Mouse (Mus musculus) C2C12 (cell line): ENCODE data around the gene Eml2. TPM values are rescaled to one million over a fixed set of nuclear protein-coding genes. Genes with fewer than 3 reads are reported as not detected.

Experiments
- H3K27me3 ChIP-seq: one replicate; pipeline ENCODE4 v1.6.1; 2011; ENCODE audit not compliant: control insufficient read depth, insufficient read depth, insufficient read length
- H3K36me3 ChIP-seq: one replicate; pipeline ENCODE4 v1.6.1; 2011; ENCODE audit not compliant: control insufficient read depth, insufficient read depth
- H3K4me3 ChIP-seq: one replicate; pipeline ENCODE4 v1.5.1; 2011; ENCODE audit warnings: mild to moderate bottlenecking, control low read depth; ENCODE audit not compliant: poor library complexity, insufficient read depth, severe bottlenecking
- H3K79me2 ChIP-seq: one replicate; pipeline ENCODE4 v1.6.1; 2011; ENCODE audit not compliant: control insufficient read depth, insufficient read depth
- H3K79me3 ChIP-seq: one replicate; pipeline ENCODE4 v1.6.1; 2011; ENCODE audit warnings: low read depth, control low read depth
- H3ac ChIP-seq: one replicate; pipeline ENCODE3; 2011; ENCODE audit warnings: low read depth; ENCODE audit not compliant: control insufficient read depth, insufficient read length
- CEBPB ChIP-seq: IDR thresholded peaks from one replicate; pipeline ENCODE4 v1.6.1; 2011; ENCODE audit warnings: low read depth, mild to moderate bottlenecking, control low read depth, moderate library complexity
- CTCF ChIP-seq: IDR thresholded peaks from one replicate; pipeline ENCODE4 v1.5.1; 2011; ENCODE audit not compliant: control insufficient read depth, insufficient read depth, insufficient read length
- FOSL1 ChIP-seq: IDR thresholded peaks from one replicate; pipeline ENCODE4 v1.8.0; 2011; ENCODE audit warnings: mild to moderate bottlenecking, low read length; ENCODE audit not compliant: poor library complexity, insufficient read depth, severe bottlenecking
- MAX ChIP-seq: IDR thresholded peaks from one replicate; pipeline ENCODE4 v1.6.1; 2011; ENCODE audit warnings: mild to moderate bottlenecking, control low read depth
- MYOD1 ChIP-seq: IDR thresholded peaks from one replicate; pipeline ENCODE4 v1.6.1; 2011; ENCODE audit warnings: low read depth; ENCODE audit not compliant: control insufficient read depth, insufficient read length
- MYOG ChIP-seq: IDR thresholded peaks from one replicate; pipeline ENCODE4 v1.6.1; 2011; ENCODE audit not compliant: control insufficient read depth, insufficient read length; ENCODE audit errors: extremely low read depth
- USF1 ChIP-seq: IDR thresholded peaks from one replicate; pipeline ENCODE4 v1.6.1; 2011; ENCODE audit warnings: low read depth, mild to moderate bottlenecking, control low read depth, moderate library complexity
- polyA plus RNA-seq: library from polyadenylated mRNA; unstranded; fragments of >200 nt; fragmentation: generic; extraction: Trizol; gene quantifications from one replicate; pipeline ENCODE4 v1.2.1, GENCODE M21; 2012; ENCODE audit warnings: missing spikeins

The Eml2 gene
- polyA plus RNA-seq, 1 experiment, result 16.4 TPM

- Histone ChIP-seq H3K4me3 (no peak overlapping the region), H3K79me3 (no peaks in the 10 kb centered on the region), H3ac (no peak overlapping the region), H3K27me3 (peaks cover 16% of the 10 kb centered on the region), H3K79me2 (no peaks in the 10 kb centered on the region), H3K36me3 (no peaks in the 10 kb centered on the region)
- TF ChIP-seq CTCF (no peak), MYOD1 (no peak), FOSL1 (no peak), MAX (no peak), MYOG (no peak), USF1 (no peak), CEBPB (no peak)
Measured at GRCm38 (mm10) chr7:19211041-19211675, 34.9 kb downstream of the Eml2 start.

GRCm38 (mm10) chr7:19211996-19212755 is 36.0 kb downstream of the Eml2 start, which contains the start of gene Gpr4:
TSS of gene Gpr4 (plus strand) at chr7:19212538.
- H3K79me3 ChIP-seq, result no peaks in the 10 kb centered on the region
- H3ac ChIP-seq, result no peak within 1 kb of the TSS
- H3K79me2 ChIP-seq, result no peaks in the 10 kb centered on the region
- TF ChIP-seq CTCF (no peak), USF1 (no peak), MYOD1 (no peak), MAX (no peak), CEBPB (no peak), FOSL1 (no peak), MYOG (no peak)
- no peak within 1 kb of the TSS for H3K4me3 ChIP-seq
- no peaks in the 10 kb centered on the region for H3K36me3 ChIP-seq
- H3K27me3 ChIP-seq, result peaks cover 19% of the 10 kb centered on the region

- Histone ChIP-seq H3ac (no peak overlapping the region), H3K27me3 (peaks cover 19% of the 10 kb centered on the region), H3K36me3 (no peaks in the 10 kb centered on the region), H3K79me3 (no peaks in the 10 kb centered on the region), H3K4me3 (no peak overlapping the region), H3K79me2 (no peaks in the 10 kb centered on the region)
- TF ChIP-seq MYOG, result no peak
- no peak for TF ChIP-seq MAX
- TF ChIP-seq CTCF, result no peak
- TF ChIP-seq FOSL1, result no peak
- no peak for TF ChIP-seq USF1
- no peak for TF ChIP-seq MYOD1
- TF ChIP-seq CEBPB, result no peak
Measured at GRCm38 (mm10) chr7:19213385-19213784, 37.2 kb downstream of the Eml2 start.

- TF ChIP-seq MYOD1 (no peak), MAX (no peak), USF1 (no peak), CTCF (no peak), FOSL1 (no peak), CEBPB (no peak), MYOG (no peak)
- Histone ChIP-seq H3ac (no peak overlapping the region), H3K79me2 (no peaks in the 10 kb centered on the region), H3K27me3 (peaks cover 19% of the 10 kb centered on the region), H3K79me3 (no peaks in the 10 kb centered on the region), H3K36me3 (no peaks in the 10 kb centered on the region), H3K4me3 (no peak overlapping the region)
Measured at GRCm38 (mm10) chr7:19214369-19214768, 38.1 kb downstream of the Eml2 start.

GRCm38 (mm10) chr7:19214940-19215339 is 38.7 kb downstream of the Eml2 start:
- TF ChIP-seq CTCF (no peak), CEBPB (no peak), FOSL1 (no peak), MYOD1 (no peak), MAX (no peak), USF1 (no peak), MYOG (no peak)
- Histone ChIP-seq H3K4me3 (no peak overlapping the region), H3K27me3 (peaks cover 19% of the 10 kb centered on the region), H3K79me2 (no peaks in the 10 kb centered on the region), H3ac (no peak overlapping the region), H3K36me3 (no peaks in the 10 kb centered on the region), H3K79me3 (no peaks in the 10 kb centered on the region)
